Mouse (Mus musculus): ENCODE data around the gene Celsr2.

The Celsr2 gene

GRCm38 (mm10) chr3:108414857-108415830 lies at the start of gene Celsr2:
TSS of gene Celsr2 (minus strand) at chr3:108415552.
- DNase-seq (ENCODE audit: low spot score in 2 of 2), result peak in 1 of 2 experiments; percentile 43

GRCm38 (mm10) chr3:108458866-108459265 lies 43.5 kb upstream of the Celsr2 start:
- DNase-seq (ENCODE audit: low spot score in 2 of 2), result no peak

DNA sequence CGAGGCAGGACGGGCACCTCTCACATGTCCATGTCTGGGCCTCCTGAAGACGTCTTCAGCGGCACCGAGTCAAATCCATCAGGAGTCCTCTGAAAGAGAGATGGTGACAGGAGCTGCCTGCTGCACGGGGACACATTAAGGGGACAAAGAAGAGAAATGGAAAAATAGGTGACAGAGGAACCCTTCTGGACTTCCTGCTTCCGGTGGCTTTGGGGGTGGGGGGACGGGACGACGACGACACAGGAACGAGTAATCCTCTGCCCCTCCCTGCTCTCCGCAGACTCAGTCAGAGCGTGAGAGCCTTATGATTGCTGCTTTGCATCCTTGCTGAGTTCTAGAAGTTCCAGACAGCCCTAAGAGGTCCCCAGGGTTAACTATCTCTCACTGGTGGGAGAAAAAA lies 43.0 kb upstream of the Celsr2 start:
- no peak for DNase-seq (ENCODE audit: low spot score in 2 of 2)

- DNase-seq (ENCODE audit: low spot score in 2 of 2), result no peak
These were observed 38.8 kb upstream of the Celsr2 start for GRCm38 (mm10) chr3:108454172-108454571.

- no peak for DNase-seq (ENCODE audit: low spot score in 2 of 2)
These were observed 36.6 kb upstream of the Celsr2 start for GRCm38 (mm10) chr3:108451969-108452368.

- DNase-seq (ENCODE audit: low spot score in 2 of 2), result no peak
These were observed 30.0 kb upstream of the Celsr2 start for GRCm38 (mm10) chr3:108445366-108445705.

GRCm38 (mm10) chr3:108444698-108445365 lies 29.5 kb upstream of the Celsr2 start, which contains the start of gene Sars:
TSS of gene Sars (minus strand) at chr3:108445209.
- peak; percentile 80 to 84 for DNase-seq (ENCODE audit: low spot score in 2 of 2)

- DNase-seq (ENCODE audit: low spot score in 2 of 2), result no peak
These were observed 28.7 kb upstream of the Celsr2 start for GRCm38 (mm10) chr3:108444029-108444428.

DNA sequence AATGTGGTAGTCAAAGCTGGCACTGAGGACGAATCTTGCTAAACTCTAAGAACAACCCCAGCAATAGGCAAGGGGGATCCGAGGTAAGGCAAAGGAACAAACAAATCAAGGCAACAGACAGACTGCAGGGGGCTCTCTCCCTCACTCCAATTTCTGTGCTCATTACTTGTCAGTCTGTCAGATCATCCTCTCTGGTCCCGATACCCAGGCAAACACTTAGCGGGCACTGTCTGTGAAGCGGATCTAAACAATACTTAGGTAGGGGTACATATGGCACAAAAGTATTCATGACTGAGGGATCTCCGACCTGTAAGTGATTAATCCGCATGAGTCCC lies 21.0 kb upstream of the Celsr2 start:
- no peak for DNase-seq (ENCODE audit: low spot score in 2 of 2)

DNA sequence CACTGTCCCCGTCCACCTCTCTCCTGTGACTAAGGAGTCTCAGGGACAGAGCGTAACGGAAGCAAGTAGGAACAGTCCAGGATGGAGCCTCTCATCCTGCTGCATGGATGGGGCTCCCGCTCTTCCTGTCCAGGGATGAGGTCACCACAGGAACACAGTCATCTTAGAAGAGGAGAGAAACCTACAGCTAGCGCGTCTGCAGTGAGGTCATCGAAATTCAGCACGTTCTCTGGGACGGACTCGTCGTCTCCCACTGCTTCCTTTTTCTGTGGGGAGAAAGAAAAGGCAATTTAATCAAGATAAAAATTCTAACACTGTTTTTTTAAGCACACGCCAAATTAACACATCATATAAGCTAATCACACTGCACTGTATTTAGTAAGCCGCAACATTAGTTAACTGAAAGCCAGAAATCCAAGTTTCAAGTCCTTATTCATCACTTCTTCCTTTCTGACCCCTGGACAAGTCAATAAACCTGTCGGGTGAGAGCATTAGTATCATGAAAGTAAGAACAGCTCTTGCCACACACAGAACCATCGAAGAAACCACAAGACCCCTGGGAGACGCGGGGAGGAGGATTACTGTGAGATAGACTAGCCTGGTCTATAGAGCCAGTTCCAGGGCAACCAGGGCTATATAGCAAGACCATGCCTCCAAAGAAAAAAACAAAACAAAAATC lies 20.5 kb upstream of the Celsr2 start:
- DNase-seq (ENCODE audit: low spot score in 2 of 2), result no peak

GRCm38 (mm10) chr3:108433881-108434495 lies 18.6 kb upstream of the Celsr2 start:
- no peak for DNase-seq (ENCODE audit: low spot score in 2 of 2)

- DNase-seq (ENCODE audit: low spot score in 2 of 2), result no peak
These were observed 18.0 kb upstream of the Celsr2 start for GRCm38 (mm10) chr3:108433188-108433880.

DNA sequence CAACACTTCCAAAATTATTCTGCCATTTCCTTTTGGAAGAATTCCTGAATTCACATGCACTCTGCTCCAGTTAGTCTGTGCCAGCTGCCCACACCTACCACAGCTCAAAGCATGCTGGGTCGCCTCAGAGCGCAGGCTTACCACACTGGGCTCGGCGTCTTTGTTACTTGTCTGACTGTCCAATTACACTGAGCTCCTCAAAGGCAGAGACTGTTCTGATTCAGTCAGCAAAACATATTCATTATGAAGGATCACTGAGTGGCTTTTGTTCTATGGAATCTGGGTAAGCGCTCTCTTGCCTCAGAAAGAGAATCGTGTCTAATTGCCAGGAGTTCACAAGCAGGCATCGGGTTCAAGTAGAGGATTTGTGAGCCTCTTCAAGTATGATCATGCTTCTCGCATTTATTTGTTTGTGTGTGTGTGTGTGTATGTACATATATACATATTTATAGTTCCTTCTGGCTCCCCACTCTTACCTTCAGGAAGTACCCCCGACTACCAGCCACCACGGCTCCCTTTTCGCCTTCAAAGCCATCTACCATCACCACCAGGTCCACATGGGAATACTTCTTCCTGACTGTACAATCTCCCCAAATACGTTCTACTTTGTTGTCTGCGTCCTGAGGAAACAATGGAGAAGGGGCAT lies 17.3 kb upstream of the Celsr2 start:
- DNase-seq (ENCODE audit: low spot score in 2 of 2), result no peak

DNA sequence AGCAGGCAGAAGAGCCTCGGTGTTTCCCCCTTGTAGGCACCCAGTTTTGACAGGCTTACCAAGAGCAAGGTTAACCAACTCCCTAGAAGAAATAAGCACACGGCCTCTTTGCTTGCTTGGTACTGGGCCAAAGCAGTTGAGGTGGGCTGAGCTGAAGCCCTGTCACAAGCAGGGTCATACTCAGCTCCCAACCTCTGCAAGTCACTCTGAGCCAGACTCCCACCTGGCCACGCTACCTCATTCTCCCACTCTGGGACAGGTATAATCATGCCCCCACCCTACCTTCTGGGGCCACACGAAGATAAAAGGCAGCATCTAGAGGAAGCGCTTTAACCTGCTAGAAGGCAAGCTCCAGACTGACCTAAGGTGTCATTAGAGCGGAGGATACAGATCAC lies 10.3 kb upstream of the Celsr2 start:
- DNase-seq (ENCODE audit: low spot score in 2 of 2), result no peak

GRCm38 (mm10) chr3:108424944-108425623 lies 9.7 kb upstream of the Celsr2 start:
- no peak for DNase-seq (ENCODE audit: low spot score in 2 of 2)

DNA sequence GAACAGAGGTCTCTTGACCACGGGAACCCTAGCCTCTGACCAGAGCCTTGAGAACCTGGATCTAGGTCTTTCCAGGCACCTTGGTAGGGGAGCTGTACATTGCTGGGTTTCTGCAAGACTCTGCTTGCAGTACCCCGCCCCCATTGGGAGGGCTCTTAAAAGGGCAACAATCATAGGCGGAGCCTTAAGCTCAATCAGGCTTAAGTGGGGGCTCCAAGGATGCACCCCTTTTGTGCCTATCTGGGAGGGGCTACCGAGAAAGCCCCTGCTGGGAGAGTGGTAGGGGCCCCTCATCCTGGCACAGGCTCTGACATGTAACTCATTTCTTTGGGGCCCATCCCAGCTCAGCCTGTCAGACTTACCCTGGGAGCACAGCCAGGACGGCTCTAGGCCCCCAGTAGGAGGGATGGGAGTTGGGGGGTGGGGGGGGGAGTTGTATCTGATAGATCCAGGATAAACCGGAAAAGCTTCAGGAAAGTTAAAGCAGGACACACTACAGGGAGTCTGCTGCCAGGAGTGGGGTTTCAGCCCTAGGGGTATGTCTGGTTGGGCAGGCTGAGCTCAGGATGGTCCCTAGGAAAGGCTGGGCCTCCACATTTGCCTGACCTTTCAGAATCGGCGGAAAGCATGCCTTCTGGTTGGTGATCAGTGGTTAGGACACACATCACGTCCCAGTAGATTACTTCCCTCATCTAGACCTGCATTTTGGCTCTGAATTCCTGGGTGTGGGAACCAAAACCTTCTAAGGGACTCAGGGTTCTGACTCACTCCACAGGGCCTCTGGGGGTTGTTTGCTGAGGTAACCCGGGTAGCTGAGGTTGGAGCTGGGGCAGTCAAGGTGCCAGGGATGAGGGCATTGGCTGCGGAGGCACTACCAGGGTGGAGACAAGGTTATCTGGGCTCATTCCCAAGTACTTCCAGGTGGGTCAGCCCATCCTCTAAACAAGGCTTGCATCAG lies 8.8 kb upstream of the Celsr2 start:
- no peak for DNase-seq (ENCODE audit: low spot score in 2 of 2)

GRCm38 (mm10) chr3:108423006-108423405 lies 7.7 kb upstream of the Celsr2 start:
- DNase-seq (ENCODE audit: low spot score in 2 of 2), result no peak

GRCm38 (mm10) chr3:108415831-108416223 lies 475 bp upstream of the Celsr2 start:
- peak; percentile 71 to 73 for DNase-seq (ENCODE audit: low spot score in 2 of 2)
